Mouse (Mus musculus) midbrain, embryonic 14.5 days (tissue): Measurements from ENCODE around the gene Osgep. TPM values are rescaled to one million over a fixed set of nuclear protein-coding genes. Genes with fewer than 3 reads are reported as not detected.
"Not testable (repeated sequence)": the region's sequence is repeated elsewhere in the genome, so short reads cannot be mapped to it uniquely, and the experiment has no call there.

Experiments used
- ATAC-seq: fragments of 200-750 bp; cut with Nextera tagmentation; 2 replicates; pipeline ENCODE4 v1.8.0; 2017; ENCODE audit warnings: moderate number of reproducible peaks, moderate library complexity; ENCODE audit not compliant: low FRiP score, low TSS enrichment
- DNase-seq: peaks from one replicate; pipeline ENCODE4 v3.0.0-alpha.2; 2015
- H3K27ac ChIP-seq: fragments of 300-500 bp; sonication (generic); replicated peaks from 2 replicates; pipeline ENCODE4 v1.5.1; 2014; ENCODE audit warnings: mild to moderate bottlenecking, low read depth, low read length, moderate library complexity
- H3K27me3 ChIP-seq: fragments of 300-500 bp; sonication (generic); 2 replicates; pipeline ENCODE4 v1.6.1; 2014; ENCODE audit warnings: low read length, control low read depth, mixed read lengths; ENCODE audit not compliant: control insufficient read depth, insufficient read depth
- H3K36me3 ChIP-seq: fragments of 300-500 bp; sonication (generic); 2 replicates; pipeline ENCODE4 v1.6.1; 2014; ENCODE audit warnings: low read length, control low read depth; ENCODE audit not compliant: control insufficient read depth, insufficient read depth
- H3K4me1 ChIP-seq: fragments of 300-500 bp; sonication (generic); 2 replicates; pipeline ENCODE4 v1.6.1; 2014; ENCODE audit warnings: mild to moderate bottlenecking, antibody characterized with exemption, low read length, control low read depth; ENCODE audit not compliant: control insufficient read depth, insufficient read depth
- H3K4me2 ChIP-seq: fragments of 300-500 bp; sonication (generic); 2 replicates; pipeline ENCODE4 v1.6.1; 2014; ENCODE audit warnings: mild to moderate bottlenecking, low read length, moderate library complexity
- H3K4me3 ChIP-seq: fragments of 300-500 bp; sonication (generic); replicated peaks from 2 replicates; pipeline ENCODE4 v1.5.1; 2014; ENCODE audit warnings: low read depth, low read length
- H3K9ac ChIP-seq: fragments of 300-500 bp; sonication (generic); replicated peaks from 2 replicates; pipeline ENCODE4 v1.6.1; 2014; ENCODE audit warnings: mild to moderate bottlenecking, low read length, moderate library complexity
- H3K9me3 ChIP-seq: fragments of 300-500 bp; sonication (generic); 2 replicates; pipeline ENCODE4 v1.6.1; 2016; ENCODE audit warnings: low read length, control low read depth, mixed read lengths; ENCODE audit not compliant: control insufficient read depth
- WGBS: fragments of 180-500 bp; shearing (Covaris S2); extraction: QIAGEN DNeasy Blood & Tissue Kit; methylation state at CpG from one replicate; pipeline ENCODE4 v1.1.7; 2014; 5-methylcytosine and 5-hydroxymethylcytosine counted together
- polyA plus RNA-seq: library from polyadenylated mRNA; unstranded; fragments of >200 nt; fragmentation: Nextera tagmentation; extraction: Ambion mirVana; gene quantifications from 2 replicates; pipeline ENCODE4 v1.2.1, GENCODE M21; 2014

Gene Osgep
- polyA plus RNA-seq, 1 experiment from 2014 or later = 116 TPM

DNA sequence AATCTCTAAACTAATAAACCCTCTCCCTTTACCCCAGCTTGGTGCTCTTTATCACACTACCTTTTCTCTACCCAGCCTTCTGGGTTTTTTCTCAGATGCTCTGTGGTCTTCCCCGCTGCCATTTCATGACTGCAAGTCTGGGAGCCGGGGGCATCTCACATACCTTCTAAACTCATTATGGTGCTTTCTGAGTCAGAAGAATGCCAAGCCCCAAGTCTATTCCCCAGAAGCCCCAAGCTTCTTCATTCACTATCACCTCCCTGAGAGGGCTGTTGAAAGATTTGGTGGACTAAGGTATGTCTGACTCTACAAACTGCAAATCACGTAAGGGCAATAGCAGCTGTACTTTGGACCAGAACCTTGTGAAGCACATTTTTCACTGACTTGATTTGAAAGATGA, 57.7 kb downstream of the Osgep start:
- no peak for DNase-seq
- Histone ChIP-seq H3K27me3 (no peaks in the 10 kb centered on the region), H3K36me3 (no peaks in the 10 kb centered on the region), H3K4me1 (peaks cover 3% of the 10 kb centered on the region; the same call in 1 of the 2 replicates), H3K9ac (no peak overlapping the region), H3K4me2 (no peak overlapping the region), H3K9me3 (no peaks in the 10 kb centered on the region), H3K4me3 (no peak overlapping the region), H3K27ac (no peak overlapping the region)
- no peak for ATAC-seq
- 91% methylated on average over 3 of the region's 3 CpGs for WGBS

DNA sequence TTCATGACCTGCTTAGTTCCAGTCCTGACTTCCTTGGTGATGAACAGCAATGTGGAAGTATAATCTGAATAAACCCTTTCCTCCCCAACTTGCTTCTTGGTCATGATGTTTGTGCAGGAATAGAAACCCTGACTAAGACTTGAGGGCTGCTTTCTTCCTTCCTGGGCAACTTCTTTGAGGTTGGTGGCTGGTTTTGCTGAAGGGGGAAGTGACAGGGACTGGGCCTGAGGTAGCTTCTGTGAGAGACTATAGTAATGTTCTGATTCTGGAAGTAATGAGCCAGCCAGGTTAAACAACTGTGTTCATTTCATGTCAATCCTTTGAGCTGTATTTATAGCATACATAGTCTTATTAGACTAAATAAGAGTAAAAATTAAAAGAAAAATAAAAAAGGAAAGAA, 59.7 kb downstream of the Osgep start:
- H3K27ac ChIP-seq, ATAC-seq, H3K4me1 ChIP-seq, H3K9ac ChIP-seq, H3K36me3 ChIP-seq, DNase-seq, H3K4me2 ChIP-seq, H3K9me3 ChIP-seq, H3K27me3 ChIP-seq, H3K4me3 ChIP-seq: not testable (repeated sequence)

DNA sequence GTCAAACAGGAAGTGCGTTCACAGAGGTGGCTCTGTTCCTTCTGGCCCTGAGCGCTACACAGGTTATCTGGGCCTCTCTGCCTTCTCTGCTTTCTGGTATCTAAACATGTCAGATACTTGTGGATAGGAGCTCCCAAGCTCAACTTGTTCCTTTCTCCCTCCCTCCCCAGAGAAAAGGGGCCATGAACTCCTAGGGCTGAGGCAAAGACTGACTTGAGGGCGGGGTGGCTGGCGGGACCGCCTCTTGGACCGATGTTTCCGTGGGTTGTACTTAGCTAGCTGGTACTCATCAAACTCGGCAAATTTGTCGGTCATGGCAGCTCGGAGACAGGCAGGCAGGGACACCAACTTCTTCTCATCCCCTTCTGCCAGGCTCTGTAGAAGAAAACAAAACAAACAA, 62.1 kb downstream of the Osgep start:
- ATAC-seq (no peak), DNase-seq (no peak)
- no peak overlapping the region for H3K9ac ChIP-seq
- no peak overlapping the region for H3K27ac ChIP-seq
- no peaks in the 10 kb centered on the region for H3K9me3 ChIP-seq
- 97% methylated on average over 10 of the region's 10 CpGs for WGBS
- H3K4me3 ChIP-seq = no peak overlapping the region
- H3K4me2 ChIP-seq = no peak overlapping the region
- no peaks in the 10 kb centered on the region for H3K27me3 ChIP-seq
- H3K4me1 ChIP-seq = no peaks in the 10 kb centered on the region
- no peaks in the 10 kb centered on the region for H3K36me3 ChIP-seq

Other genes with a start within 250 kb of the Osgep start
- not detected in 2 replicates for gene Olfr747, start 231.7 kb downstream of the Osgep start, polyA plus RNA-seq
- not detected in 2 replicates for gene Olfr748, start 217.5 kb downstream of the Osgep start, polyA plus RNA-seq
- gene Olfr749, start 179.8 kb downstream of the Osgep start, polyA plus RNA-seq = not detected in 2 replicates
- gene Ttc5, start 139.4 kb downstream of the Osgep start, polyA plus RNA-seq = 133 and 138 TPM in 2 replicates
- 0.15 TPM in 1 of 2 replicates, not detected in the other for gene Ccnb1ip1, start 117.2 kb downstream of the Osgep start, polyA plus RNA-seq
- gene Parp2, start 117.1 kb downstream of the Osgep start, polyA plus RNA-seq = 47.9 and 51.2 TPM in 2 replicates
- gene Tep1, start 54.3 kb downstream of the Osgep start, polyA plus RNA-seq = 2.0 and 3.4 TPM in 2 replicates
- gene Klhl33, start 27.4 kb downstream of the Osgep start, polyA plus RNA-seq = 0.76 and 1.4 TPM in 2 replicates
- 223 and 227 TPM in 2 replicates for gene Apex1, start 75 bp upstream of the Osgep start, polyA plus RNA-seq
- 90.3 and 119 TPM in 2 replicates for gene Pip4p1, start 6.0 kb upstream of the Osgep start, polyA plus RNA-seq
- 15.7 and 24.6 TPM in 2 replicates for gene Pnp, start 6.2 kb upstream of the Osgep start, polyA plus RNA-seq
- gene Gm49342, start 19.6 kb upstream of the Osgep start, polyA plus RNA-seq = 0.95 TPM in 1 of 2 replicates, not detected in the other
- 0.19 and 0.50 TPM in 2 replicates for gene Pnp2, start 31.1 kb upstream of the Osgep start, polyA plus RNA-seq
- gene Rnase10, start 82.9 kb upstream of the Osgep start, polyA plus RNA-seq = not detected in 2 replicates
- gene Rnase9, start 117.0 kb upstream of the Osgep start, polyA plus RNA-seq = not detected in 2 replicates
- not detected in 2 replicates for gene Rnase11, start 125.3 kb upstream of the Osgep start, polyA plus RNA-seq
- gene Rnase12, start 132.8 kb upstream of the Osgep start, polyA plus RNA-seq = 0.34 and 0.59 TPM in 2 replicates
- gene Olfr750, start 149.5 kb upstream of the Osgep start, polyA plus RNA-seq = 0.11 TPM in 1 of 2 replicates, not detected in the other
- 9.6 and 12.7 TPM in 2 replicates for gene Rnase4, start 166.2 kb upstream of the Osgep start, polyA plus RNA-seq
- 1.5 and 2.7 TPM in 2 replicates for gene Ang, start 166.3 kb upstream of the Osgep start, polyA plus RNA-seq
- not detected in 2 replicates for gene Eddm3b, start 189.5 kb upstream of the Osgep start, polyA plus RNA-seq
- 1.1 TPM in 1 of 2 replicates, not detected in the other for gene Rnase6, start 199.0 kb upstream of the Osgep start, polyA plus RNA-seq
- 0.23 TPM in 1 of 2 replicates, not detected in the other for gene Rnase1, start 221.9 kb upstream of the Osgep start, polyA plus RNA-seq
- not detected in 2 replicates for gene Rnase2b, start 237.4 kb upstream of the Osgep start, polyA plus RNA-seq